Mouse (Mus musculus): ENCODE results near the gene Osbpl8.
"Not testable (repeated sequence)": the region's sequence is repeated elsewhere in the genome, so short reads cannot be mapped to it uniquely, and the experiment has no call there.

Gene Osbpl8

DNA sequence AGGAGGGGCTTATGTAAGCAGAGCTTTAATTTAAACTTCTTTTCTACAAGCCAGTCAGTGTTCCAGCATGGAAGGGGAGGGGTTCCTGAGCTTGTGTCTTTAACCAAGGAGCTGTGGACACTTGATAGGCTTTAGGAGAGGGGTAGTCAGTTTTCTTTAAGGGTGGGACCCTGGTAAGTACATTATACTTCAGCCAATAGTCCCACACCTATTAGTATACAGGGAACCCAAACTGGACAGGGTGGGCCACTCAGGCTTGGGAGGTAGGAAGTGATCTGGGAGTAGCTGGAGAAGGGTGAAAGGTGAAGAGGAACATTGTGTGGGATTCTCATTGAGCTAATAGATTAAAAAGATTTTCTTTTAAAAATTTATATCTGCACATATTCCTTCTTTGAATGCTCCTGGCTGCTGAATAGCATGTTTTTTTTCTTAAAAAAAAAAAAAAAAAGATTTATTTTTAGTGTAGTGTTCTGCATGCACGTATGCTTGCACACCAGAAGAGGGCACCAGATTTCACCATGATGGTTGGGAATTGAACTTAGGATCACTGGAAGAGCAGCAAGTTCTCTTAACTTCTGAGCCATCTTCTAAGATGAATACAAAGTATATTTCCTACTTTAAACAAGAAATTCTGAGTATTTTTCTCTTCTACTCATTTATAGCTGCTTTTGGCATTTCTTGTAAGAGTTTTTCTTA, 21.2 kb downstream of the Osbpl8 start:
- no peak for DNase-seq (ENCODE audit: low spot score in 2 of 2)

GRCm38 (mm10) chr10:111189022-111189555, 24.5 kb downstream of the Osbpl8 start:
- DNase-seq (ENCODE audit: low spot score in 2 of 2): no peak

DNA sequence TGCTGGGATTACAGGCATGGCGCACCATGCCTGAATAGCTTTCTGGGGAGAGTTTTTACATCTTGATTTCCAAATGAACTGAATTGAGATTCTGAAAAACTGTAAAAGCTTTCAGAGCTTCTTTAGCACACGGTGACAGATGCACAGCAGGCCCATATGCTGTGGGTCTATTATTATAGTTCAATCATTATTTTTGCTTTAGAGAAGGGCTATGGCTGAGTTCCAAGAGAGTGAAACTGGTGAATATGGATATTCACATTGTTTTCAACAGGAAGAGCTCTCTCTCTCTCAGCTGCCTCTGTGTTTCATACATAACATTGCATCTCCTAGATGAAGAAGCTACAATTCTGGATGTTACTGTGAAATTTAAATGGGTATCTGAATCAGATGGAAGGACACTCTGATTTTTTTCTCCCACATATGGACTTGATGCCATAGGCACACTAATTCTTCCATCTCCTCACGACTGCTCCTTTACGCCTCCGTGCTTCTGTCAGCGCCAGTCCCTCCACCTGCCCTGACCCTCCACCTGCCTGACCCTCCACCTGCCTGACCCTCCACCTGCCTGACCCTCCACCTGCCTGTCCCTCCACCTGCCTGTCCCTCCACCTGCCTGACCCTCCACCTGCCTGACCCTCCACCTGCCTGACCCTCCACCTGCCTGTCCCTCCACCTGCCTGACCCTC, 25.7 kb downstream of the Osbpl8 start:
- no peak for DNase-seq (ENCODE audit: low spot score in 2 of 2)

GRCm38 (mm10) chr10:111193536-111193935, 29.0 kb downstream of the Osbpl8 start:
- no peak for DNase-seq (ENCODE audit: low spot score in 2 of 2)

DNA sequence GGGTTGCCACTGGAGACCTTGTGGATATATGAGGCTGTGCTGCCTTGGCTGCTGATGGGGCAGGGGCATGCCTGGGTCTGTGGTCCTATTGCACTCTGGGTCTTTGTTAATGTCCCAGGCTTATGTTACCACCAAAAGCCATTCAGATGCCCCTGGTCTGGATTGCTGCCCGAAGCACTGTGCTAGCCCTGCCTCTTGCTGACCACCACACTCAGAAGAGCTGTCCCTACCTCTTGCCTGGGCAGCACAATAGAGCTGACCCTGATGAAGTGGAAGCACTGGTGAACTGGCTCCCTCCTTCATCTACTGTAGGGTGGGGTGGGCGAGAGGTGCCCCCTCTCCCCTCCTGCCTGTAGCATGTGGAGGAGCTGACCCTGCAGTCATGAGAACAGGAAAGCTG, 31.6 kb downstream of the Osbpl8 start:
- DNase-seq (ENCODE audit: low spot score in 2 of 2): no peak

GRCm38 (mm10) chr10:111198705-111199104, 34.2 kb downstream of the Osbpl8 start:
- not testable (repeated sequence) for DNase-seq (ENCODE audit: low spot score in 2 of 2)

- DNase-seq (ENCODE audit: low spot score in 2 of 2): no peak
These were observed 36.6 kb downstream of the Osbpl8 start for GRCm38 (mm10) chr10:111201120-111201519.

- DNase-seq (ENCODE audit: low spot score in 2 of 2): no peak
These were observed 37.1 kb downstream of the Osbpl8 start for GRCm38 (mm10) chr10:111201666-111202065.

DNA sequence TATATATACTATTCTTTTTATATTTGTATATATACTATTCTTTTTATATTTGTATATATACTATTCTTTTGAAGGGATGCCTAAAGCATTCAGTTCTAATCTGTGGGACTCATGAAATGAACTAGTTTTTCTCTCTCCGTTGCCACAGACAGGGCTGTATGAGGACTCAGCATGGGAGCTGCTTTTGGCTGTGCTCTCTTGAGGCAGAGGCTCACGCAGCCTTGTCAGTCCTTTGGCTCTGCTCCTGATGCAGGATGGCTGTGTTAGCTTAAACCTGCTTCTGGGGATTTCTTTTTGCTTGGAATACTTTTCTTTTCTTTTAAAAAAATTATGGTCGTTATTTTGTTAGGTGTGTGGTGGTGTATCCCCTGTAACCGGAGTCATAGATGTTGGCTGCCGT, 39.5 kb downstream of the Osbpl8 start:
- DNase-seq (ENCODE audit: low spot score in 2 of 2): no peak

- DNase-seq (ENCODE audit: low spot score in 2 of 2): no peak
These were observed 40.9 kb downstream of the Osbpl8 start for GRCm38 (mm10) chr10:111205421-111205820.

- DNase-seq (ENCODE audit: low spot score in 2 of 2): no peak
These were observed 42.8 kb downstream of the Osbpl8 start for GRCm38 (mm10) chr10:111207386-111207785.

DNA sequence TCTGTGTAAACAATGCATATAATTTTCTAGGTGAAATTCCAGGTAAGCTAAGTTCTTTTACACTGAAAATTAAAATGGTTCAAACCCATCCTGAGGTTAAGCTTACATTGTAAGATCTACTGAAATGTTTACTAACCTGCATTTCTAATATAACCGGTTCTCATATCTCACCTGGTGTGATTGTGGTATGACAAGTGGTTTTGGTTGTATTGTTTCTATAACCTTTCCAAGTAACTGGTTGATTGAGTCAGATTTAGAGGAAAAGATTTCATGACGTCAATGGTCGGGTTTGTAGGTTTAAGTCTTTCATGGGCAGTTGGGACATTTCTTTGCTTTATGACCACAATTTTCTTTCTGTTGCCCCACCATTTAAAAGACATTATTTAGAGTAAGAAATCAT, 49.5 kb downstream of the Osbpl8 start:
- DNase-seq (ENCODE audit: low spot score in 2 of 2): no peak

GRCm38 (mm10) chr10:111214696-111215095, 50.1 kb downstream of the Osbpl8 start:
- DNase-seq (ENCODE audit: low spot score in 2 of 2): no peak

DNA sequence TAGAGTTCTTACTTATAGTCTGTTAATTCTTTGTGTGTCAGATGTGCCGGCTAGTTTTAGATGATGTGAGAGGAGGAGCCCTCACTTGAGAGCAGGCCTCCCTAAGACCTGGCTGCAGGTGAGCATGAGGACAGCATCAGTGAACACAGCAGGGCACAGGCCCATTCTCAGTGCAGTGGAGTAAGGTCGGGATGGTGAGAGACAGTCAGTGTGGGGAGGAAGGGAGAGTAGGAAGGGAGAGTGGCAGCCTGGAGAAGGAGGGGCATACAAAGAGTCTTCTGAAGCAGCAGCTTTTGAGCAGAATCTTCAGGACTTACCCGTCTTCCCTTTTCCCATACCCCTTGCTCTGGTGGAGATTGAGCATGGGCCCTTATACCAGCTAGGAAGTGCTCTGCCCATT, 51.0 kb downstream of the Osbpl8 start:
- no peak for DNase-seq (ENCODE audit: low spot score in 2 of 2)

GRCm38 (mm10) chr10:111216111-111216510, 51.6 kb downstream of the Osbpl8 start:
- DNase-seq (ENCODE audit: low spot score in 2 of 2): no peak

- peak in 1 of 2 experiments; percentile 27 for DNase-seq (ENCODE audit: low spot score in 2 of 2)
These were observed 58.0 kb downstream of the Osbpl8 start for GRCm38 (mm10) chr10:111222535-111222934.

- DNase-seq (ENCODE audit: low spot score in 2 of 2): no peak
These were observed 58.8 kb downstream of the Osbpl8 start for GRCm38 (mm10) chr10:111223218-111223830.

DNA sequence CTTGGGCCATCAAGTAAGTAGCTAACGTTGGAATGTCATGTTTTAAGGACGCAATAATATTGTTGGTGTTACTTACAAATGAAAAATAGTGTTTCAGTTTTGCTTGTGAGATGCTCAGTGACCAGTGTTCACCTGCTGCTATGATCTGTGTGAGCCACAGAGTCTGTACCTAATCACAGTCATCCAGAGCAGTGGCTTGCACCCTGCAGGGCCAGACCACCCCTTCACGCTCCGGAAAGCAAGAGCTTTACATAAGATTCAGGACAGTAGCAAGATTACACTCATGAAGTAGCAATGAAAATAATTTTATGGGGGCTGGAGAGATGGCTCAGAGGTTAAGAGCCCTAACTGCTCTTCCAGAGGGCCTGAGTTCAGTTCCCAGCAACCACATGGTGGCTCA, 60.1 kb downstream of the Osbpl8 start:
- DNase-seq (ENCODE audit: low spot score in 2 of 2): no peak

DNA sequence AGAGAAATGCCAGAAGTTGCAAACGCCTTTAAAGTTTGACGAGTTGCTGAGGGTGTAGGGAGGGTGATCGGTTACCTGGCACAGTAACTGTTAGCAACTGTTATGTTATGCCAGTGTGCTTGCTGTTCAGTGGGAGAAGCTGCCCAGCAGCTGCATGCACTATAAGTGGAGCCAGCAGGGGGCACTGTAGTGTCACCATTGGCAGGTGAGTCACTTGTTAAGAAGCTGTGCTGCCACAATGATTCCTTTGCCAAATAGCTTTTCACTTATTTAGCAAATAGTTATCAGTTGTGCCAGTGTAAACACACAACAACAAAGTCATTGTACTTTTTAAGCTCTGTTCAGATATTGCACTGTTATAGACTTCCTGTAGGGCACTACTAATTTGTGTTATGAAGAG, 62.0 kb downstream of the Osbpl8 start:
- DNase-seq (ENCODE audit: low spot score in 2 of 2): peak; percentile 83 to 86

DNA sequence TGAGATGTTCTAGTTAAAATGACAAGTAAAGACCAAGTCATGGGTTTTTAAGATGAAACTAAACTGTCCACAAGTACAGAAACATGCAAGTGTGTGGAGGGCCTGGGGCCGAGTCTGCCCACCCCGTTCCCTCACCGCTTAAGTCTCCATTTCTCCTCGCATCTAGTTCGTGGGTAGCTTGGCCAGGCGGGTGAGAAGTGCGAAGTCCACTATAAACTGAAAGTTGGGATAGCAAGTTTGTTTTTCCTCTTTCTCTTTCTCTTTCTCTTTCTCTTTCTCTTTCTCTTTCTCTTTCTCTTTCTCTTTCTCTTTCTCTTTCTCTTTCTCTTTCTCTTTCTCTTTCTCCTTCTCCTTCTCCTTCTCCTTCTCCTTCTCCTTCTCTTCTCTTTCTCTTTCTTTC, 67.7 kb downstream of the Osbpl8 start:
- not testable (repeated sequence) for DNase-seq (ENCODE audit: low spot score in 2 of 2)

DNA sequence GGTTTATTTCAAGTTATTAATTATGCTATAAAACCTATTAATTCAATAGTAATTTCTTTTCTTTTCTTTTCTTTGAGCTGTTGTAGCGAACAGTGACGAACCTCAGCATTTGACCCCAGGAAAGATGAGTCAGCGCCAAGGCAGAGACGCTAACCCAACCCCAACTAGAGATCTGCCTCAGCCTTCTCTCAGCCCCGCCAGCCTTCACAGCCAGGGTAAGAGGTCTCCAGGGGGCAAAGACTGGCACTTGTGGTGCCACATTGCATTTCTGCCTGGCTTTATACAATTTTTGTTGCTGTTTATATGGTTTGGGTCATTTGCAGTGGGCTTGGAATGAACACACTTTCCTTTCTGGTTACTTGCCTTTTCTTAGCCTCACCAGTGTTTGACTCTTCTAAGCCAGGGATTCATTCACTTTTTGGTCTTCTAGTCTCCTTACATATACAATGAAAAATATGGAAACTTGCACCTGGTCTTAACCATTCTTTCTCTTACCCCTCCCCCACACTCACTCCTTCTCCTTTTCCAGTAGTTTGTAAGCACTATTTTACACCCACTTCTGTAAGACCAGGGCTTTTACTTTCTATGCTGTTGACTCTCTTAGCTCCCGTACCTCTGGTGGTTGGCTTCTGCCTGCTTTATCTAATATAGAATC, 69.1 kb downstream of the Osbpl8 start:
- no peak for DNase-seq (ENCODE audit: low spot score in 2 of 2)

All from spleen, postnatal 14 days (tissue).